Mouse (Mus musculus) yolk sac, embryonic 10.5 days (tissue): ENCODE data around the gene Sapcd1.
"Not testable (repeated sequence)": the region's sequence is repeated elsewhere in the genome, so short reads cannot be mapped to it uniquely, and the experiment has no call there.

Experiments
- DNase-seq: peaks from one replicate; pipeline ENCODE4 v3.0.0-alpha.2; 2017; ENCODE audit warnings: low spot score

Sapcd1 gene

DNA sequence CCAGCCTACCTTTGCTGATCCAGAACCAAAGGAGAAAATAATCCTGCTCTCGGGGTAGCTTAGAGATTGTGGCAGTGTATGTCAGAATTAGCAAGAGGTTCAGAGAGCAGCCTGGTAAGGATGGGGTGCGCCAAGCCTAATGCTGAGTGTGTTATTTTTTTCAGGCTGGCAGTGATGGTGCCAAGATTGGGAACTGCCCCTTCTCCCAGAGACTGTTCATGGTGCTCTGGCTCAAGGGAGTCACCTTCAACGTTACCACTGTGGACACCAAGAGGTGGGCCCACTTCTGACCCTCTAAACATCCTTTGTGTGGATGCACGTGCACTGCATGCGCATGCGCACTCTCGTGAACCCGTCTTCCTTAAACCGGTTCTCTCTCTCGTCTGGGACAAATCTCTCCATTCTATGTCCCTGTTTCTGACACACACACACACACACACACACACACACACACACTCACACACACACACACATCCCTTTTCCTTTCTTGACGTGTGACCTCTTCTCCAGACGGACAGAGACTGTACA lies 24.5 kb upstream of the Sapcd1 start:
- no peak for DNase-seq

DNA sequence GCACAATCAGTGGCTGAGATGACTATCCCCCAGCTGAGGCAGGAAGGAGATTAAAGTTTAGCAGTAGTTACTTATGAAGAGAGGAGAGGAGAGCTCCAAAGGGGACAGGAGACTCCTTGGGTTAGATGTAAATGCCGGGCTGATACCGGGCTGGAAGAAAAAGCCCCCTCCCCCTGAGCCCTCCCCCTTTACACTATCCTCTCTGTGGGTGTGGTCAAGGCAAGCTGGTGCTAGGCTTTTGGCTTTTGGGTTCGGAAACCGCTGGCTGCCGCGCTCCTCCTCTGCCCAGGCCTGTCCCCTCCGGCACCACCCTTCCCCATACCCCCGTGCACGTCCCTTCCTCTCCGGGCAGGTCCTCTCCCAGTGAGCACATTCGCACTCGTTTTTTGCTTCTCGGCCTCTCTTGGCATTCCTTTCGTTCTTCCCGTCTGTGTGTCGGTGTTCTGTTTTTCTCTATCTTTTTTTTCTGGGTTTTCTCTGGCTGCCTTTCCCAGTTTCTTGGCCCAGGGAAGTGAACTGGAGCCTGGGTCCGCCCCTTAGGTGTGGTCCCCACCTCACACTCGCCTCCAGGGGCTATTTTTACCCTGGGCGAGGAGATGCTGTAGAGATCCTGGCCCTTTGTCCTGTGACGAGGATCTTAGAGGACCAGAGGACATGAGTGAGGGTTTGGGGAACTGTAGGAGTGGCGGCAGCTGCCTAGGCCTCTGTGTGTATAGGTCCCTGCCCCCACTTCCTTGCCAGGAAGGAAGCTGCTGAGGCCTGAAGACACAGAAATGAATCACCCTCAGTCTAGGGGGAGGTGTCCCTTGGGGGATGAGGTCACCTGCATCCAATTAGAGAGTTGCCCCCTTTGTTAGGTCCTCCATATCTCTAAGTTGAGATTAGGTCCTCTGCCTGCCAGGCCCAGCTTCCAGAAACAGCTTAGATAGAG lies 23.6 kb upstream of the Sapcd1 start:
- peak; percentile 85 for DNase-seq

DNA sequence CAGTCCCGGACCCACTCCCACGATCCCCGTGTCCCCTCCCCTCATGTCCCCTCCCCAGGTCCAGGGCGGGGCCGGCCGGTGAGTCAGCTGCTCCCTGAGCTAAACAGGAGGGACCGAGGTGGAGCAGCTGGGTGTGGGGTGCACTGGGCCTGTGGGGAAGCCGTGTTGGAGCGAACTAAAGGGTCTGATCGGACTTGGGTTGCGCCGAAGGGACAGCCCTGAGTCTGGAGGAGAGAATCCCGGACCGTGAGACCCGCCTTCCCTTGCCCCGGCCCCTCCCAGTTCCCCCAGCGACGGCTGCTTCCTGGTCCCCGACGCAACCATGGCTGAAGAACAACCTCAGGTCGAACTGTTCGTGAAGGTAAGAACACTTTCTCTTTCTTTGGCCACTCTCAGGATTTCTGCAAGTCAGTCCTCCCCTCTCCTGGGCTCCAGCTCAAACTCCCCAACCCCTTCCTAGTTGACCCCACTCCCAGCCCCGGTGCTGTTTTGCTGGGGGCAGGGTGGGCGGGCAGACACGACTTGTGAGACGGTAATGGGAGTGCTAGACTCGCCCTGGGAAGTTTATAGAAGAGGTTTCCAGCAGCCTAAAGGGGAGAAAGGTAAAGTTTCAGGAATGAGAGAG lies 22.4 kb upstream of the Sapcd1 start:
- DNase-seq, result peak; percentile 85

DNA sequence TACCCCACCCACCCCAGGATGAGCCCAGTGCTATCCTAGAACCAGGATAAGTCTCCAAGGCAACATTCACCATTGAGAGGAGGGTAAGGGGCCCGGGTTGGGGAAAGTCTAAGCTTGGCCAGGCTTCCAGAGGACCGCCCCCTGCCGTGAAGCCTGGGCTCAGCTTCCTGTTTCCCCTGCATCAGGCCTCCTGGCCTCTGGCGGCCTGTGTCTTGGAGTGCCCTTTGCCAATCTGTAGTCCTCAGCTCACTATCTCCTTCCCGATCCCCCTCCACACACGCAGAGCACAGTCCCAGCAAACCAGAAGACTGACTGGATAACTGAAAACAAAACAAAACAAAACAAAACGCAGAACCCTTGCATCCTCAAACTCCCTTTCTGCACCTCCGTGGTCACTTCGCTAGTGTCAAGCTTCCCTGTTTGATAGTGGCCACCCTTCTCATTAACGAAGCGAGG lies 21.8 kb upstream of the Sapcd1 start, which contains the start of gene Clic1:
Gene Clic1 (plus strand): TSS at position 406 of the 456 bp plus-strand sequence.
- DNase-seq, result peak; percentile 81

DNA sequence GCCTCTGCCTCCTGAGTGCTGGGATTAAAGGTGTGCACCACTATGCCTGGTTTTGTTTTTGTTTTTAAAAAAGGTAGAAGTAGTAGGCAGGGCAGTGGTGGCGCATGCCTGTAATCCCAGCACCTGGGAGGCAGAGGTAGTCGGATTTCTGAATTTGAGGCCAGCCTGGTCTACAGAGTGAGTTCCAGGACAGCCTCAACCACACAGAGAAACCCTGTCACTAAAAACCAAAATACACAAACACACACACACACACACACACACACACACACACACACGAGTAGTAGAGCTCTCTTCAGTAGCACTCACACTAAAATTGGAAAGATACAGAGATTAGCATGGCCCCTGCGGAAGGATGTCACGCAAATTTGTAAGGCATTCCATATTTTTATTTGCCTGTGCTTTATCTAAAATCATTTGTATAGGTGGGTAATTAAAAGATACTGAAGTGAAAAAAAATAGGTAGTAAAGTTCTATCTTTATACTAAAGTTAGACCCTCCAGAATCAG lies 21.2 kb upstream of the Sapcd1 start:
- no peak for DNase-seq

DNA sequence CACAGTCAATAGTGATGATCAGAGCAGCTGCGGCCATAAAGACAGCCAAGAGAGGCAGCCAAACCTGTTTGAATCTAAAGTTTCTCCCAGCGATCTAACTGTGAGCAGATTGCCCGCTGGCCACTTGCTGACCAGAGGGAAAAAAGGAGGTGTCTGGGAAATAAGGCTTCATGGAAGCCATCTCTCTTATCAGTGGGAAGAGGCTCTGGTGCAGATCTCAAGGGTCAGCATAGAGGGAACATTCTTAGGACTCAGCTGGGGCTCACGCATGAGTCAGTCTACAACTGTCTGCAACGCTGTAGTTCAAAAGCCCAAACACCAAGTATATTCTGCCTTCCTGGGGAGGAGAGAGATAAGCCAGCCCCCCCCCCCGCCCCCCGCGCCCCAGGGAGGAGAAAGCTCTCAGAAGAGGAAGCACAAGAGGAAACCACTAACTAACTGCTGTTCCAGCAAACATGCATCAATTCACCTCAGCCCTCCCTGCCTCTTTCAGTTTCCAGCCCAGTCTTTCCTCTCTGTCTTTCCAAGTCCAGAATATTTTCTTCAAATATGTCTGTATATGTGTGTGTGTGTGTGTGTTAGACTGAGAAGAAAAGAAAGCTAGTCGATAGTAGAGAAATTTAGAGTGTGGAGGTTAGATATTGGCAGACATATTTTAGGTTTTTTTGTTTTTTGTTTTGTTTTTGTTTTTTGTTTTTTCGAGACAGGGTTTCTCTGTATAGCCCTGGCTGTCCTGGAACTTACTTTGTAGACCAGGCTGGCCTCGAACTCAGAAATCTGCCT lies 20.5 kb upstream of the Sapcd1 start:
- peak; percentile 86 for DNase-seq

DNA sequence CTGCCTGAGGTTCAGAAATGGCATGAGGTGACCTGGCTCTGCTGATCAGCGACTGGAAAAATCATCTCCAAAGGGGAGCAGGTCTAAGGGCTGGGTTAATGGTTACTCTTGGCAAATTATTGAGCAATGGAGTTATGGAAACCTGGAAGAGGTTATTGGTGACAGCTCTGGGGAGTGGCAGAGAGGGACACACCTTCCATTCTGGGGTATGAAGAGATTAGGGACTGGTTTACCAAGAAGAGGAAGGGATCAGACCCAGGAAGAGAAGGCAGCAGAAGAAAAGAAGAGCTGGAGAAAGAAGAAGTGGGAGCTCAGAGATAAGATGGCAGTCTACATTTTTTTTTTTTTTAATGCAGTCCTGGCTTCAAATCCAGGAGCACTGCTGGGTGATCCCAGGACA lies 19.9 kb upstream of the Sapcd1 start:
- DNase-seq, result peak; percentile 82

DNA sequence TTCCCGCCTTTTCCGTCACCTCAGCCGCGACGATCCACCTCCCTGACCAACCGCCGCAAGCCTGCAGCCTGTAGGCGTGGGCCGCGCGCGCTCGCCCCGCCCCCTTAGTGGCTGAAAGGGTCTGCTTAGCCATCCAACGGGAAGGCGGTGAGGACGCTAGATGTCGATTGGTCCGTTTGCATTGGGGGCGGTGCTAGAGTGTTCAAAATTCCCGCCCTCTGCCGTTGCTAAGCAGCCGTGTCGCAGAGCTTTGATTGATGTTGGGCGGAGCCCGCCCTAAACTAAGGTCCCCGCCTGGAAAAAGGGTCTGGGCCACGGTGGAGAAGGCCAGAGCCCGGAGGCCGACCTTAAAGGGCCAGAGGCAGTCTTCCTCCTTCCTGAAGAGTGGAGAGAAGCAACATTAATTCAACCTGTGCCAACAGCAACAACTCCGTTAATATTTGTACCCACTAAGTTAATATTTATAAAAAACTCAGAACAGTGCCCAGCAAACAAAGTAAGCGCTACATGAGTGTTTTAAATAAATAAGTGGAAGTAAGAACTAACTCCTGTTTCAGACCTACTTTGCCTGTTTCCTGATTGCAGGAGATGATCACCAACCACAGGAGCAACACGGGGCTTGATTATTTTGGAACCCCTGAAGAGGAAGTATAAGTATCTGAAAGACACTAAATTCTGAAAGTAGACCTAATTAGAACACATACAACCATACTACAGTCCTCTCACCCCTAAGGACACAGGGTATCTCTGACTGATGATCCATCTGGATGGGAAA lies 19.1 kb upstream of the Sapcd1 start, which contains the start of gene Msh5:
Gene Msh5 (minus strand): TSS at position 65 of the 775 bp plus-strand sequence.
- DNase-seq, result peak; percentile 100

DNA sequence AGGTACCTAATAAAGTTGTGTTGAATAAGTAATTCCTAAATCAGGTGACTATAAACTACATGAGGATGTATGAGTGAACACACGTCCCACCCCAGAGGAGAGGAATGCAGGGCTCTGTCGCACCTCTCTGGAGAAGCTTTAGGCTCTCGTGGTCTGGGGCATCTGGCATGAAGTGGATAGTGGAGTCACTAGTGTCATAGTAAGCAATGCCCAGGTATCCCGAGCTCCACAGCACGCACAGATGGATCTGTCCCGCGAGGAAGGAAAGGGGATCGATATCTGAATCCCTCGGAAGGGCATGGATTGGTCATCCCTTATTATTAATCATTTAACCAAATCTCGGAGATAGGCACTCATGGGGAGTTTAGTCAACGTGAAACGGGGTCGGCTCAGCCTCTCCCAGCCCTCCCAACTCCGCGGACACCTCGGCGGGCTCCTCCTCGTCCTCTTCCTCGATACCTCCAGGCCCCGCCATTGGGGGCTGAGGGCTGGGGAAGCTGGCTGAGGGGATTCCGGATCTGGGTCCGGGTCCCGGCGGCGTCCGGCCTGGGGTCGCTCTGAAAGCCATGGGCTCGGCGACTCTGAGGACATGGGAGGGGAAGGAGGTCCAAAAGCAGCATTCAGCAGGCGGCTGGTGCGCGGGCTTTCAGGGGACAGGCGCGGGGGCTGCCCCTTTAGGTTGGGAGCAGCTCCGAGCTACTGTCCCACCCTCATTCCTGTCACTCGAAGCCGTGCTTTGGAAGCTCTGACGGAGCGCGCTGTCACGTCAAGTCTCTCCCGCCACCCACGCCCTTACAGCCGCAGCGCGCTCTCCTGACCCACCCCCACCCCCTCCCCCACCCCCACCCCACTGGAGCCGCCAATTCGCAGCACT lies 18.2 kb upstream of the Sapcd1 start:
- DNase-seq, result peak; percentile 31

DNA sequence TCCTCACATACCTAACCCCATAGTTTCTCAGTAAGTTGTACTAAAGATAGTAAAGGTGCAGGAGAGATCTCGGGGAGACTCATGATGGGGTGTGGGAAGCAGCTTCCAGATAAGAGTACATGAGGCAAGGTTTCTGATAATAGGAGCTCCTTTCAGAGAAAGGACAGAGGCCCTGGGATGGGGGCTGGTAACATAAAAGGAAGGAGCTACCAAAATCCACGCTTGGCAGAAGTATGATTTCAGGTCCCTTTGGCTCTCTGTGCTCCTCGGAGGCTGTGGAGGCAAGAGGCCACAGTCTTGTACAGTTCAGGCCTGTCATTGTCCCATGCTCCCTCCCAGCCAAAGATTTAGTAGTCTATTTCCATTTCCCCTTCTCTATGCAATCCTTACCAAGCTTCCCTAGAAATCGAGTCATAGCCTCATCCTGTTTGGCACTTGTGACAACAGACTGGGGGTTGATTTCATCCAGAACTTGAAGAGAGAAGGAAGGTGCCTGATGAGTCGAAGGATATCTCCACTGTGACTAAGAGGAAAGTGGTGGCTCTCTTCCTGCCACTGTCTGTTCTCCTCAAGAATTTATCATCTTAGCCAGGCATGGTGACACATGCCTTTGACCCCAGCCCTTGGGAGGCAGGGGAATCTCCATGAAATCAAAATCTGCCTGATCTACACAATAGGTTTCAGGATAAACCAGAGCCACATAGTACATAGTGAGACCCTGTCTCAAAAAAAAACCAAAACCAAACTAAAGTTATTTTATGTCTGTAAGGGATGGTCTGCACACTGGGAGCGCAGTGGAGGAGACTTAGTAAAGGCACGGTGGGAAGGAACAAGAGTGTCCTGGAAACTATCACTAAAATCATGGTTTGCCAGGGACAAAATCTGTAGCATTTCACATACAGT lies 17.3 kb upstream of the Sapcd1 start:
- no peak for DNase-seq

DNA sequence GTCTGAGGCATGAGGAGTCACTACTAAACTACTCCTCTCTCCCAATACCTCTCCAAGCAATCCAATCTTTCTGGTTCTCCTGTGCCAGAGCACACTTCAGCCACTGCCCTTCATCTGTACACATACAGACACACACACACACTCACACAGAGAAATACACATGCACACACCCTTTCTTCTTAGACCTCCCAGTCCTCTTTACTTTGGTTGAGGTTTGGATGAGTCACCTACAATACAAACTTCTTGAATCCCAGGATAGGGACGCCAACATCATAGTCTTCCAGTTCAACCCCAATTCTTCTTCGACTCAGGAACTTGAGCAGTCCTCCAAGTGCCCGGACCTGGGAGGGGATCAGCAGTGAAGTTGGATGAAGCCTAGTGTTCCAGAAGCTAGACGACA lies 16.0 kb upstream of the Sapcd1 start:
- no peak for DNase-seq

DNA sequence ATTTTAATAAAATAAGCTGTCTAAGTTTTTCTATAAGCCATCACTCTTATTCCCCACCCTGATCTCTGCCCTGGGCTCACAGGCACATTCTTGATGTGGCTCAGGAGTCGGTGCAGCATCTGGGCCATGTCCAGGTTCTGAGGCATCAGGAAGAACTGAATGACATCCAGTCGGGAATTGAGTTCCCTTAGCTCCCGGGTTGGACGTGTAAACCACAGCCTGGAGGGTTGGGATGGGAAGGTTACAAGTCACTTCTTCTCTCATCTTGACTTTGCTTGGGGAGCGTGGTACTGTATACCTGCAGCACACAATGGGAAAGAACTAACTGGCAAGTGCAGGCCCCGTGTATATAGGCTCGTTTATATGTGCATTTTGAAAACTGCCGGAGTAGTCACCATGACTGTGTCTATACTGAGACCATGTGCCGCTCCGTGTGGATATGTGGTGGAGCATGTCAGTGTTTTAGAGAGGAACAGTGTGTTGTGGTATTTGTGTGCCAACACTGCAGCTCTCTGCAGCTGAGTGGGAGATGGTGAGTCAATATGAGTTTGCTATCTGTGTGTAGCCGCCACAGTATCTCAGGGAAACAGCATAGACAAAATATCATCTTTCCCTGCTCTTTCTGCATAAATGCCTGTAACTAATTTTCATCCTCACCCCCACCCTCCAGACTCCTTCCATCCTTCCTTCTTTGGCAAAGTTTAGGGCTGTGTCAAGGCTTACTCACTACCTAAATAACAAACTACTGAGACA lies 11.5 kb upstream of the Sapcd1 start:
- DNase-seq, result no peak

DNA sequence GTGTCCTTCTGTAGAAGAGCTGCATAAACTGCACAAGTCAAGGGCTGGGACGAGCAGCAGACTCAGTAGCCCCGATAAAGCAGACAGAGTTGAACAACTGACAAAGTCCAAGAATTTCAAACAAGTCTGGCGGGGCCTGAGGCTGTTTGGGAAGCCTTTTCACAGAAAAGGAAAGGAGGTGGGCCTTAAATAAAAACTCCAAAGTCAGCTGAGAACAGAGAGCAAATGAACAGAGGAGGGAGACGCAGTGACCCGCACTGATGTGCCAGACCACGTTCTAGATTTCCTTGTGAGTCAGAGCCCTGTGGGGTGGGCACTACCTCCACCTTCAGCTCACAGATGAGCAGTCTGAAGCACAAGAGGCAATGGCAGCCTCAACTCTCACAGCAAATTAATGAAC lies 7.1 kb upstream of the Sapcd1 start:
- DNase-seq, result peak; percentile 73

DNA sequence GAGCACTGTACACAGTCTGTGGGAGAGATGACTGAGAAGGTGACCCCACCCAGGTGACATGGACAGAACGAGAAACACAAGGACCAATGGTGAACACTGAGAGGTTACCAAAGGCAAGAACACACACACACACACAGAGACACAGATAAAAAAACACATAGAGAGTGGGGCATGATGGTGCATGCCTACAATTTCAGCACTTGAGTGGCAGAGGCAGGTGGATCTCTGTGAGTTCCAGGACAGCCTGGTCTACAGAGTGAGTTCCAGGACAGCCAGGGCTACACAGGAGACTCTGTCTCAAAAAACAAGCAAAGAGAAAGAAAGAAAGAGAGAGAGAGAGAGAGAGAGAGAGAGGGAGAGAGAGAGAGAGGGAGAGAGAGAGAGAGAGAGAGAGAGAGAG lies 5.9 kb upstream of the Sapcd1 start:
- DNase-seq, result not testable (repeated sequence)

DNA sequence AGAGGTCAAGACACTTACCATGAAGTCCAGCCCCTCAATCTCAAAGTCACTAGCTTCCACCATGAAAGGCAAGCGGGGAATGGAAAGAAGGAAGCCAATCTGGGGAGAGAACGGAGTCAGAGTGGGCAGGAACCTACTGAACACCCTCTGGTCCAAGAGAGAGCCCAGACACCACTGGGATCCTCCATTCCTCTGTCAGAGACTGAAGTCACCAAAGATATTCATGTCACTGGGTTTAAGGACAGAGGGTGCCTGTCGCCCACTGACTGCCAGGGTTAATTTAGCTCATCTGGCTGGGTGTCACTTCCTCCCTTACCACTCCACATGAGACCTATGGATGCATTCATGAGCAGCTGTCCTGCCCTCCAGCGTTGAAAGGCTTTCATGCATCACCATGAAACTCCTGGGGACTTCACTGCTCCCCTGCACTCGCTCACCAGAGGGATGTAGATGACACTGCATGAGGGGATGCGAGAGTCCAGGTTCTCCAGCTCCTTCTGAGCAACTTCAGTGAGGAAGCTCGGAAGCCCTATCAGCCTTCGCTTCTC lies 4.6 kb upstream of the Sapcd1 start:
- DNase-seq, result no peak

DNA sequence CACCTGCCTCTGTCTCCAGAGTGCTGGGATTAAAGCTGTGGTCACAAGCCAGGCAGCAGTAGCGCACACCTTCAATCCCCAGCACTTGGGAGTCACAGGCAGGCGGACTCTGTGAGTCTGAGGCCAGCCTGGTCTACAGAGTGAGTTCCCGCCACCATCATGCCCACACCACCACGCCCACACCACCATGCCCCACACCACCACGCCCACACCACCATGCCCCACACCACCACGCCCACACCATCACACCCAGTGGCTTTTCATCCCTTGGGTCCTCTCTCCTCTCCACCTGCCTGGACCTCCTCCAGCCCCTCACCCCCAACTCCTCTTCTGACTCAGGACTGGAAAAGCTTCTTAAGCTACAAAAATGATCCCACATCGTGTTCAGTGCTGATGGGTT lies 4.1 kb upstream of the Sapcd1 start:
- no peak for DNase-seq

DNA sequence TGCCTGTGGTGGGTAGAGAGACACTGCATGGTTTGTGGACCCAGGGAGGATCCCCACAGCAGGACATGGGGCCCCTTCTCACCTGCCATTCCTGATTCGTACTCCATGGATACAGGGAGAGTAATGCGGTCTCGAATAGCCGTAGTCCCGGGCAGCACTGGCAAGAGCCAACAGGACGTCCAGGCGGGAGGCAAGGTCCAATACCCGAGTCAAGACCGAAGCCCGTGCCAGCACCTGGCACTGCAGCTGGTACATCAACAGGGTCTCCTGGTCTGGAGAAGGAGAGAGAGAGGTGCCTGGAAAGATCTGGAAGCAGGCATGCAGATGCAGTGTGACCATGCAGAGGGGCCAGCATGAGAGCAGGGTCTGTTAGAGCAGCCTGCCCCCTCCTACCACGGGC lies 3.5 kb upstream of the Sapcd1 start:
- no peak for DNase-seq
